Mouse (Mus musculus) cerebellum, adult (tissue): Measurements from ENCODE around the gene P2rx4.
A peak's percentile ranks its signal among the peaks of the same experiment; 100 is the strongest.

ENCODE experiments used
- ATAC-seq: cut with Nextera tagmentation; 2 replicates; pipeline ENCODE4 v1.9.2; 2017; ENCODE audit warnings: mild to moderate bottlenecking, moderate library complexity, mixed read lengths; ENCODE audit not compliant: insufficient number of reproducible peaks, low FRiP score, low TSS enrichment

P2rx4 gene

DNA sequence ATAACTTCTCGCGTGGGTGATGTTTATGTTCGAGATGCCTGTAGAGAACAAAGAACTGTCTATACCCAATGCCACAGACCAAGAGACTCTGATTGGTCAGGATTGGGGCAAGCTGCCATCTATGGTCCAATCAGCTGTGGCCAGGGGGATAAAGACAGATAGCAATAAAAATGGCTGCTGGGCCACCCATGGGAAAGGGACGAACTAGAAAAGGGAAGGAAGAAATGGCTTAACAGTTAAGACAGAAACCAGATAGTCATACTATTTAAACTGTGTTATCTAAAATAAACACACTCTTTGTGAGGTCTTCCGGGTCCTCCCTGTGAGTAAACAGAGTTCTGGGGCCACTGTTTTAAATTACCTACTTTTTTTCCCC lies 6.5 kb upstream of the P2rx4 start:
- ATAC-seq: no peak

DNA sequence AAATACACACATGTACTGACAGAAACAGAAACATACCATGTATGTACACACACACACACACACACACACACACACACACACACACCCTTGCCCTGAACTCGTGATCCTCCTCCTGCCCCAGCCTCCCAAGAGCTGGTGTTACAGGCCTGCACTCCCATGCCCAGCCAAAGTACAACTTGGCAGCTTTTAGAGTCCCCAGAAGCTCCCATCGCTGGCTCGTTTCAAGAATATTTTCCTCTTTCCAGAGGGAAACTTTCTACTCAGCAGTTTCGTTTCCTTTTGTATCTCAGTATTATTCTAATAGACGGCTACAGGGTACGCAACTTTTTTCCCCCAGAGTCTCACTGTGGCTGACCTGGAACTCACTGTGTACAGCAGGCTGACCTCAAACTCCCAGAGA lies 5.2 kb upstream of the P2rx4 start:
- no peak for ATAC-seq

DNA sequence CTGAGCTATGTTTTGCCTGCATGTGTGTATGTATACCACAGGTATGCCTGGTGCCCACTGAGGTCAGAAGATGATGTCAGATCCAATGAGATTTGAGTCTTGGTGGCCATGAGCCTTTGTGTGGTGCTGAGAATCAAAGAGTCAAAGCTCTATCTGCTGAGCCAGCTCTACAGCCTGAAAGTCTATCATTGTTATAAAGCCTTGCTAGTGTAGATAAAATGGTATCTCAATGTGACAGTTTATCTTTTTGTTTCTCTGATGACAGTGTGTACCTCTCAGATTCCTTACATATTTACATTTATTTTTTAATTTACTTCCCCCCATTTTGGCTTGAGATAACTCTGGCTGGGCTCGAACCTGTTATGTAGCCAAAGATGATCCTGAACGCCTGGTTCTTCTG lies 3.8 kb upstream of the P2rx4 start:
- ATAC-seq: no peak

DNA sequence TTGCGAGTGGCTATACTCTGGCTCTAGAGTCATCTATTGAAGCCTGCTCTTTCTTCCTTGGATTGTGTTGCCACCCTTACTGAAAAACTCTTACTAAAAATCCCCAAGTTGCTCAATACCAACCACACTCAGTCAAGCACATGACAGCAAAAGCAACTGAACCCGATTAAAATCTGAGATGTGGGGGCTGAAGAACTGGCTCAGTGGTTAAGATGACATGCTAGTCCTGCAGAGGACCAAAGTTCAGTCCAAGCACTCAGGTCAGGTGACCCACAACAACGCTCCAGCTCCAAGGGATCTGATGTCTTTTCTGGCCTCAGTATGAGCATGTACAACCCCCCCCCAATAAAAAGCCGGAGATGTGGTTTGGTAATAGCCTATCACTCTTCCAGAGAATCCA lies 2.8 kb upstream of the P2rx4 start:
- no peak for ATAC-seq

DNA sequence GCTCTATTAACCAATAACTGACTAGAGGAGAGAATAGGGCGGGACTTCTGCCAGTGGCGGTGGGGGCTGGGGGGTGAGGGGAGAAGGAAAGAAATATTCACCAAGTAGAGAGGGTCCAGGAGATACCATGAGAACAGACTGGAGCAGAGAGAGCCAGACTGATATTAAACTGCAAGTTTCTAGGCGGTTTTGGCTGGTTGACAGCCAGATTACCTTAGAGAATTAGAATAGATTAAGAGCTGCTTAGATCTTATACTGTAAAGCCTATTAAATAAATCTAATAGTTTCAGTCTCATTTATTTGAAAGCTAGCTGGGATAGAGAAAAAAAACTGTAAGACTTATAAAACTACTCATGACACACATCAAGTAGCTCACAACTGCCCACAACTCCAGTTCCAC lies 2.2 kb upstream of the P2rx4 start:
- ATAC-seq: no peak

DNA sequence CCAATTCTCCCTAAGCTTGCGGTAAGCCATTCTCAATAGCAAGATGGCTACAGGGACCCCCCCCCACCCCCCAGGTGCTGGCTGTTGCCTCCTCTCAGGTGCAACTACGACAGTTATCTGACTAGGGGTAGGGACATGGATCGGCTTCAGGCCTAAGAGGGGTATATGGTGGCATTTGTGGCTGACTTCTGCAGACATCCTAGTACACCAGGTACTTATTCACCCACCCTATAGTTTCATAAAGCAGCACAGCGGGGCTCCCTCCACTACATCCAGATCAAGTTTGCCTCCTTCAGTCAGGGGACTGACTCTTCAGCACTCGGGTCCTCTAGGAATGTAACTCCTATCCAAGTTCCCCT lies 448 bp upstream of the P2rx4 start:
- ATAC-seq: no peak

DNA sequence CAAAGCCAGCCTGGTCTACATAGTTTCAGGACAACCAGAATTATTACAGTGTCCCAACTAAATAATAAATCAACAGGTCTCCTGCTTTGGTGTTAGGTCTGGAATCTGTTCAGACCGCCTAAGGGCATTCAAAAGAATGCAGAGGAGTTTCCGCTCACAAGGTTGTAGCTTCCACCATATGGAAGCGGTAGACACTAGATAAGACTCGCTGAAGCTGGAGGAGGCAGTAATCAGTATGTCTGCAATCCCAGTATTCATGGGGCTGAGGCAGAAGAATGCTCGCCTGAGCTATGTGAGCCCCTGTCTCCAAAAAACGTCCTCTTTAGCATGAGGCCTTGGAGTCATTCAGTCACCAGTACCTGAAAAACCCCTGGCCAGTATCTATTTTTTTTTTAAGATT lies 1.5 kb downstream of the P2rx4 start:
- ATAC-seq: no peak

DNA sequence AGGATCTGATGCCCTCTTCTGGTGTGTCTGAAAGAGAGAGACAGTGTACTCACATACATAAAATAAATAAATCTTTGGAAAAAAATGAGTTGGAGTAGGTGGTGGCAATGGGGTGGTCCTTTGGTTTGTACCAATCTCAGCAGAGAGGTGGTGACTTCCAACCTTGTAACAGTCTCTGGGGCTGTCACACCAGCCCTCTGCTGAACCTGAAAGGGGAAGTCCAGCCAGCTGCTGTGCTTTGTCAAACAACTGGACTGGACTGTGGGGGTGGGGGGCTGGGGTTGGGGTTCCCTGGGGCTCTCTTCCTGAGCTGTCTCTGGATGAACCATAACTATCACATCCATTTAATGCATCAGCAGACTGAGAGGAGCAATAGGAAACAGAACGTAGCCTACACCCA lies 8.4 kb downstream of the P2rx4 start:
- ATAC-seq: no peak

DNA sequence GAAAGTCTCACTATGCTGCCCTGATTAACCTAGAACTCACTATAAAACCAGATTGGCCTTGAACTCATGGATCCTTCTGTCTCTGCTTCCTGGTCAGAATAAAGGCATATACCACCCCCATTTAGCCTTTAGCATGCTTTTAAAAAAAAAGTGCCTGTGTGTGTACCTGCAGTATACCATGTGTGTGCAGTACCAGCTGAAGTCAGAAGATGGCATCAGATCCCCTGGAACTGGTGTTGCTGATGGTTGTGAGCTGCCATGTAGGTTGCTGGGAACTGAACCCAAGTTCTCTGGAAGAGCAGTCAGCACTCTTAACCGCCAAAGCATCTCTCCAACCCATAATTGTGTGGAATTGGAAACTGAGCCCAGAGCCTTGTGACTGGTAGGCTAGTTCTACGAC lies 9.4 kb downstream of the P2rx4 start:
- ATAC-seq: no peak

DNA sequence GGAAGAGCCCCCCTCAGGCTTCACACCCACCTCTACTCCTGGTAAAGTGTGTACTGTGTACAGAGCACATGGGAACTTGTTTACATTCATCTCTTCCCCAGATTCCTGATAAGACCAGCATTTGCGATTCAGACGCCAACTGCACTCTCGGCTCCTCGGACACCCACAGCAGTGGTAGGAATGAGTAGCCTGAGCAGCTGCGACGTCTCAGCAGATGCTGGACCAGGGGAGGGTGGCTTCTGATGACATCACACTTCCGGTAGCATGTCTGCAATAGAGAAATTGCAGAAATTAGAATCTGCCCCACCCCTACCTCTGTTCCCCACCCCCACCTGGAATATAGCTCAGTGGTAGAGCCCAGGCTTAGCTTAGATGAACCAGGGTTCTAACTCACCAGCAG lies 11.1 kb downstream of the P2rx4 start:
- no peak for ATAC-seq

DNA sequence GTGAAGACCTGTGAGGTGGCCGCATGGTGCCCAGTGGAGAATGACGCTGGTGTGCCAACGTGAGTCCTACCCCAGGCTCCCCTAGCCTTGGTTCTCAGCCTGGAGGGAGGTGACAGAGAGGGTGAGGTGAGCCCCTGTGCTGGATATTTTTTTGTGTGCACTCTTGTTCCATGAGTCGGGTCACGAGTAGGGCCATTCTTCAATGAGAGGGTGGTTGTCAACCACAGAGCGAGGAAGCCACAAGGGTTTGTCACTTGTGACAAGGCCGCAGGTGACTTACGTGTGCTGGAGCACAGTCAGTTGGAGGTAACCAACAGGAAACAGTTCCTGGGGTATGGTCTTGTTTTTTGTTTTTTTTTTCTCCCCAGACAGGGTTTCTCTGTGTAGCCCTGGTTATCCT lies 11.8 kb downstream of the P2rx4 start:
- ATAC-seq: no peak

DNA sequence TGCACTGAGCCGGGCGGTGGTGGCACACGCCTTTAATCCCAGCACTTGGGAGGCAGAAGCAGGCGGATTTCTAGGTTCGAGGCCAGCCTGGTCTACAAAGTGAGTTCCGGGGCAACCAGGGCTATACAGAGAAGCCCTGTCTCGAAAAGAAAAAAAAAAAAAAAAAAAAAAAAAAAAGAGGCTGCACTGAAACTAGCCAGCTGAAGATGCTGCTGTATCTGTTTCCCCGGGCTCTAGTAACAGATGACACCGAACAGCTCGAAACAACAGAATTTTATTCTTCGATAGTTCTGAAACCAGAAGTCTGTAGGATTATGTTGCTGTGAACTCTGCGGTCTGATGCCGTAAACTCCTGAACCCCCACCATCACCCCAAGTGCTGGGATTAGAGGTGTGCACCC lies 18.1 kb downstream of the P2rx4 start:
- ATAC-seq: no peak

DNA sequence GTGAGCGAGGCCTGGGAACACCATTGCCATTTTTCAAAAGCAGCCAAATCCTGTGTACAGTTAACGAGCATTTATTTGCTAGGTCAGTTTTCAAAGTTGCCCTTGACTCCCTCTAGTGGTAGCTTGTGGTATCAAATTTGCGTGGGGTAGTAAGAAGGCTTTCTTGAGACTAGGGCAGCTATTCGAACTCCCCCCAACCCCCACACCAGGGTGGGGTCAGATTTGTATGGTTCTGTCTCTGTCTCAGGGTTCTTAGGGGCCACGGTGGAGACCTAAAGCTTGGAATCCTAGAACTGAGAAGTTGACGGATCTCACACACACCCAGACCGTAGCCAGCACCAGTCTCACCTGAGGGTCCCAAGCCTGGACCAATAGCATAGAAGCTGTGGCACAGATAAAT lies 18.7 kb downstream of the P2rx4 start:
- peak; percentile 57; the same call in 1 of the 2 replicates for ATAC-seq

DNA sequence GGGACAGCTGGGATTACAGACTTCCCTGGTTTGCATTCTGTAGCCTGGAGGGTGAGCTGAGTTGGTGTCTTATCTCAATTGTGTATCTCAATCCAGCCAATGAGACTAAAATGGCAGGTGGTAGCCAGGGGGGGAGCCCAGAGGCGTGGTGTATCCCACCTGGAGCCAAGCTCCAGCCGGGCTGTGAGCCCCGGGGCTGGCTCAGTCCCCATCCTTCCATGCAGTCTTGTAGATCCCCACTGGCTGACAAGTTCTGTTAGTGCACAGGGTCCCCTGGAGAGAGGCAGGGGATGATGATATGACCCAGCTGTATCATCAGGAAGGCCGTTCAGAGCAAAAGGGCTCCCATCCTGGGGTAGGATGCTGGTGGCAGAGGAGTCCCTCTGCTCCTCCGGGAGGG lies 19.3 kb downstream of the P2rx4 start:
- no peak for ATAC-seq

DNA sequence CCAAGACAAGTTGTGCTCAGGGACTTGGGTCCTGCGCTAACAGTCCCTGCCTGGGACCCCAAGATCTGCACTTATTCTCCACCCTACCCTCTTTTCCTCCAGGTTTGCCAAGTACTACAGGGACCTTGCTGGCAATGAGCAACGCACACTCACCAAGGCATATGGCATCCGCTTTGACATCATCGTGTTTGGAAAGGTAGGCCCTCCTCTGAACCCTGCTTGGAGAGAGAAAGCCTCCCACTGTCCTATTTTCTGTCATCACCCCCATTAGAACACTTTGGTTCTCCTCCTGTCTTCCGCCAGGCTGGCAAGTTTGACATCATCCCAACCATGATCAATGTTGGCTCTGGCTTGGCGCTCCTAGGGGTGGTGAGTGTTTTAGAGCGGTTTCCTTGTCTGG lies 19.8 kb downstream of the P2rx4 start:
- no peak for ATAC-seq

DNA sequence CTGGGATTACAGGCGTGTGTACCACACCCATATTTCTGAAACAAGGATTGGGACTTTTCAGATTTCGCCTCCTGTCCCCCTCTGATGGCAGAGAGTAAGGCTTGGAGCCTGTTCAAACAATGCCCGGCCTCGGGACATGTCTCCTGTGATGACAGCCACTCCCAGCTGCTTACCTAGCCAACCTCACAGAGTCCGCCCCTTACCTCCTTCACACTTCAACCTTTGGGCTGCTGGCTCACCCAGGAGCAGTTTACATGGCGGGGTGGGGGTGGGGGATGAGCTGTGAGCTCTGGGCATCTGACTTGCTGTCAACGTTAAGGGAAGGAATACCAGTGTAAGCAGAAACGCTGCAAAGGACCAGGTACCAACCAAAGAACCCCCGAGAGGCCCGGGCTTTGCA lies 23.4 kb downstream of the P2rx4 start:
- no peak for ATAC-seq

DNA sequence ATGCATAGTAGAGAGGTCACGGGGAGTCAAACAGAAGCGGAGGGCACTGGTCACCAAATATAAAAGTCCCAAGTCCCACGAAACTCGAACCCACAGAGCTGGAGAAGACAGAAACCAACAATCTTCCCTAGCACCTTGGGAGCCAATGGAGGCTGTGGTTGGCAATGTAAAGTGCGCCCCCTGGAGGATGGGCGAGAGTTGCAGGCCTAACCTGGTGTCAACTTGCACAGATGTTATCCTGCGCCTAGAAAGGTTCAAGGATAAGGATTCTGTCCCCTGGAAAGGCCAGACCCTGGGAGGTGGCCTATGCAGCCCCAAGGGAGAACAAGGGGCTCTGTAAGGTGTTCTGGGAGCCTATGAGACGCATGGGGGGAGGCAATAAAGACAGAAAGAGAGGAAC lies 24.0 kb downstream of the P2rx4 start:
- no peak for ATAC-seq

DNA sequence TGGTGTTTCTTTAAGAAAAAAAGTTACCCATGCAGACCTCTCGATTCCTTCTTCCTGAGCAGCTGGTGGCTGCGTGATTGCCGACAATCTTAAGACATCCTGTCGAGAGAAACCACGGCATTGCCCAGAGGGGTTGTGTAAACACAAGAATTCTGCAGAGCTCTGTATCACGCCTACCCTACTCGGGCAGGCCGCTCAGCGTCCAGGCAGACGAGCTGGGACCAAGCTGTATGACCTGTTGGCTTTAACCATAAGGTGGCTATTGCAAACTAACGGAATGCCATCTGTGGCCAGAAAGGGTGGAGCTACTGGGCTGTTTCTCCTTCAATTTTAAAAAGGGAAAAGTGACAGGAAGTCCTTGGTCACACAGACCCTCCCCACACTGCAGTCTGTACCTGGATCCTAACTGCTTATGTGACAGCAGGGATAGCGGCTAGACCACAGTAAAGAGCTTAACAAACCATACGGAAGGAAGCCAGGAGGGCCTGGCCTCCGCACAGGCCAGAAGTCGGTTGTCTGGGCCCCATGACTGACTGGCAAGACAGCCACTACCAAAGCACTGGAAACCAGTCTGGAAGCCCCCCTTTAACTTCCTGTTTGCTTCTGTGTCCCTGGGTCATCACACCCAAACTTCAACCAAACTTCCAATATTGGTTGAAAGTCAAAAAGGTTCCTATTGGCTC lies 24.8 kb downstream of the P2rx4 start:
- no peak for ATAC-seq

DNA sequence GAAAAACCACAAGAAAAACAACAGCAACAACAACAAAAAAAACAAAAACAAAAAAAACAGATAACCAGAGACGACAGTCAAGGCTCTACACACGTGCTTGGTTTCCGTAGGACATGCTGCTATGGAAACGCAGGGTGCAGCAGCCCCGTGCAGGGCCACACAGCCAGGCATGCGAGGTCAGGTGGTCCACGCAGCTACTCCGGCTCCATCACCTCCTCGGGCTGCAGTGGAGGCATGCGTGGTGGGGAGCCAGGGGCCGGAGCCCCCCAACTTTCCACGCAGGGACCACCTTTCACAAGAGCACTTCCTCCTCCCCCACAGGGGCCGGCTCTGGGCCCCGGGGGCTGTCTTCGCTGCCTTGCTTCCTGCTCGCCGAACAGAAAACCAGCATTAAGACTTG lies 26.5 kb downstream of the P2rx4 start:
- ATAC-seq: no peak

DNA sequence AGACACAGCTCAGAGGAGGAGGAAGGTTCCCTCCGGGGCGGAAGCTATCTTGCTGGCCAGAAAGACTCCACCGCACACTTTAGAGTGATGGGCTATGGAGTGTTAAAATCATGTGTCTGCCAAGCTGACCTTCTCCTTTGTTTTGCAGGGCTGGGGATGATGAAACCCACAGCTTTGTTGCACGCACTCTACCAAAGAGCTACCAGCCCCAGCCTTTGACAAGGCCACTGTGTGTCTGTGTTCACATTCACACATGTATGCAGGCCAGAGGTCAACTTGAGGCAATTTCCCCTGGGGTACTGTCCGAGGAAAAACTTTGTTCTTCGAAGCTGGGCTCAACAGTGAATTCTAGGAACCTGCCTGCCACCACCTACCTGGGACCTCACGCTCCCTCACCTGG lies 28.5 kb downstream of the P2rx4 start:
- no peak for ATAC-seq

DNA sequence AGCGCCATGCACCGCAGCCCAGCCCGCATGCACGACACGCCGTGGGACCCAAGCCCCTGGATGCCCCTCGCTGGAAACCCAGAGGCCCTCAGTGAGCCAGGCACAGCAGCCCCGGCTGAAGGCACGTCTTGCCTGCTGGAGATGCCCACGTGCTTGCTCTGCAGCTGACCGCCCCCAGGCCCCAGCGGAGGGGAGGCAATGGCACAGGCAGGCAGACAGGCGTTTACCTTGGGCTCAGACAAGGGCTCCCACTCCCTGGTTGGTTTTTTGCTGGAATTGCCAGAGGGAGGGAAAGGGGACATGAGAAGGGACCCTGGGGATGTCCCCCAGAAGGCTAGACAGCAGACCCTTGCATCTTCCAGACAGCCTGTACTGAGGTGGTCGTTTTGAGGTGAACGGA lies 29.4 kb downstream of the P2rx4 start:
- no peak for ATAC-seq

DNA sequence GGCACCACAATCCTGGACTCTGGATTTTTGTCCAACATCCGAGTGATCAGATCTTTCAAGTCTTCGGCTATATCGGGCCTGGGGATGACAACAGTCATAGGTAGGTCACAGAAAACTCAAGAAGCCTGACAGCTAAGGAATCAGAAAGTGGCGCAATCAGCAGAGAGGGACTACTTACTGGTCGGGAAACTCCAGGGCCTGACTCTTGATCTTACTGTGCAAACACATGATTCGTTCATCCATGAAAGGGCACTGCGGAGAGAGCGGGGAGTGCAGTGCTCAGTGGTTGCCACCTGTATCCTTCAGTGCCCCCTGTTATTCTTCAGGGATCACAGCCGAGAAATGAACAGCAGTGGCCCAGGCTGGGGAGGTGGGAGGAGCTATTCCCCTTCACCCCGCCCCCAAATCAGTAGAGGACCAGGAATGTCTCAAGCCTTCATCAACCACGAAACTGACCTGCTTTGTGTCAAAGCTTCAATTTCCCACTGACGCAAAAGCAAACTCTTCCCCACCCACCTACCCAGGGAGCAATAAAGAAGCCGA lies 36.6 kb downstream of the P2rx4 start:
- no peak for ATAC-seq

DNA sequence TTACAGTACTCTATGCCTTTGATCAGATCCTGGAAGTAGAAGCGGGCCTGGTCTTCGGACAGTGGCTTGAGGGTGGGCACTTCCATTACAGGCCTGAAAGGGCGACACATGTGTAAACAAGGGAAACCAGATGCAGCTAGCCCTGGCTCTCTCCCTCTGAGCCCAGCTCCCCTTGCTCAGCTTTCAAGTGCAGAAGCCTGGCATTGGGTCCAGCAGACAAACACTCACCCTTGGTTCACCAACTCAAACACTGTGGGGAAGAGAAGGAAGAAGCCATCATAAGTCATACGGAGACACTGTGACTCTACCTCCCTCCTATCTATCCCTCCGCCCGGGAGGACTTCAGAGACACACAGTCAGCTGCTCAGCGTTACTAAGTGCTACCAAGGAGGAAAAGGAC lies 40.6 kb downstream of the P2rx4 start:
- no peak for ATAC-seq
